Mouse (Mus musculus) megakaryocyte progenitor cell, adult 5-6 weeks (primary cell): ENCODE measurements around the gene Ankrd33b. TPM values are rescaled to one million over a fixed set of nuclear protein-coding genes. Genes with fewer than 3 reads are reported as not detected.

Experiments
- ATAC-seq: replicated peaks from 2 replicates; pipeline ENCODE4 v1.8.0; 2016; ENCODE audit warnings: mild to moderate bottlenecking, moderate TSS enrichment, inconsistent platforms; ENCODE audit not compliant: poor library complexity
- total RNA-seq, 2 experiments: library from RNA; stranded (forward) in 1 of 2; stranded (reverse) in 1 of 2; fragments of 157-497, 149-512 nt in 1 of 2; fragments of 200-1000 nt in 1 of 2; gene quantifications; 2 replicates each; pipeline versions ENCODE4 v1.2.3 to v1.2.4; 2015 to 2017

The Ankrd33b gene
- total RNA-seq, 2 experiments from 2014 or later = 0.29 to 0.79 TPM

DNA sequence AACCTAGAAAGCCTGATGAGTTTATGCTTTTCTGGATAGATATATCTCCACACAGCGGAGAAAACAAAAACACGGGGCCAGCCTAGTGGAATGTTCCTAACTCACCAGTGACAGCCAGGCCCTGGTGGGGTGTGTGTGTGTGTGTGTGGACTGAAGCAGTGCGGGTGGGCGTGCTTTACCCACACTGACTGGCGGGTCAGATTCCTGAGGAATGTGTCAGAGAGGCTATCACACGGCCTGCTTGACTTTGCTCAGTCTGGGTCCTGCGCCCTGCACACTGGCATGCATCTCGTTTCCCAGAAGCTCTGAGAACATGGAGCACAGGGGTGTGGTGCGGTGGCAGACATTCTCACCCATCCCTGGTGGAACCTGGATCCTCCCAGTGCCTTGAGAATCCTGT lies 121.6 kb downstream of the Ankrd33b start:
- ATAC-seq = no peak

DNA sequence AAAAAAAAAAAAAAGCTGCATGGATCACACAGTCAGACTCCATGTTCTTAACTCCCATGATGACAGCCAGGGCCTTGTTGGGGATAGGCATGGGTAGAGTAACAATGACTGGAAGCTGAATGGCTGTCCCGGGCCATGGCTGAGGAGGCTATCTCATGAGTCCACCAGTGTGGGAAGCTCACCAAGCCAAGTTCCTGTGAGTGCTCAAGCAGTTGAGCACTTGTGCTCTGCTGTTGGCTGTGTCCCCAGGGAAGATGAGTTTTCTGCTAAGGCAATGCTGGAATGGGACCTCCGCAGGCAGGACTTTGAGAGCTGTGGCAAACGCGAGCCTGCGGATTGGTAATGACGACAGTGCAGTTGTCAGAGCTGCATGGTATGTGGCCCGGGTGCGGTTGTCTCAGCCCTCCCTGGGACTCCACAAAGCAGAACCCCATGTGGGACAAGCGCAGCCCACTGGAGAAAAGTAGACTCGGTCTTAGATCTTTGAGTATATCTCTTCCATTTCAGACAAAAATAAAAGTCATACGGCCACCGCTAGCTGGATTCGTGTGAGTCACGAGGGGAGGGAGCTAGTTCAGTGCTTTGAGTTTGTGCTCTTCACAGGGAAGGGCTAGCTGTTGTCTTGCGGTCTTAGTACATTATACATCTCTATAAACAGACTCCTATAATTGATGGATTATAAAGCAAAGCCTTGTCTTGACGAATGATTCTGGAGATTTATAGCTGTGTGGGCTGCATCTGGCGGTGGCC lies 122.7 kb downstream of the Ankrd33b start:
- no peak for ATAC-seq

DNA sequence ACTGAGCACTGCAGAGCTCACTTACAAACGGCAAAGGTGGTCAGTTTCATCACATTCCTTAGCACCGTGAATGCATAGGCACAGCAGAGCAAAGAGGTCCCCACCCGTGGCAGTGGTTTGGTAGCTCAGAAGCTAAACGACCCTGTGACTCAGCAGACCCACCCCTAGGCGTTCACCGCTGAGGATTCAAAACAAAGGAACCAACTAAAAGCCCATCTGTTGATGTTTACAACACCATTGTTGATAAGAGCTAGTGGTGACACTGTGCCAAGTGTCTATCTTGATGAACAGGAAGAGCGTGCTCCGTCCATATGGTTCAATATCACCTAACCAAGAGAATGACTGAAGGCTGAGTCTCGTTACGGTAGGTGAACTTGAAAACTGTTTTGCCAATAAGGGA lies 124.3 kb downstream of the Ankrd33b start:
- peak; percentile 54 for ATAC-seq

Other genes with a start within 250 kb of the Ankrd33b start
- 98.8 and 118 TPM in 2 replicates for gene Dap, start 143.4 kb downstream of the Ankrd33b start, total RNA-seq (2015)
- 82.2 and 87.6 TPM in 2 replicates for gene Dap, start 143.4 kb downstream of the Ankrd33b start, total RNA-seq (2017)
- gene Ropn1l, start 86.0 kb upstream of the Ankrd33b start, total RNA-seq (2015) = 1.4 and 3.3 TPM in 2 replicates
- gene Ropn1l, start 86.0 kb upstream of the Ankrd33b start, total RNA-seq (2017) = 1.2 and 2.5 TPM in 2 replicates
- gene March6, start 163.3 kb upstream of the Ankrd33b start, total RNA-seq (2015) = 39.3 and 42.5 TPM in 2 replicates
- gene March6, start 163.3 kb upstream of the Ankrd33b start, total RNA-seq (2017) = 28.8 and 38.8 TPM in 2 replicates
- gene Cmbl, start 197.7 kb upstream of the Ankrd33b start, total RNA-seq (2015) = not detected in 2 replicates
- gene Cmbl, start 197.7 kb upstream of the Ankrd33b start, total RNA-seq (2017) = not detected in 2 replicates
- gene Cct5, start 234.1 kb upstream of the Ankrd33b start, total RNA-seq (2015) = 536 and 576 TPM in 2 replicates
- 522 and 555 TPM in 2 replicates for gene Cct5, start 234.1 kb upstream of the Ankrd33b start, total RNA-seq (2017)
- gene Fam173b, start 234.1 kb upstream of the Ankrd33b start, total RNA-seq (2015) = 8.4 and 10.7 TPM in 2 replicates
- 7.7 and 11.7 TPM in 2 replicates for gene Fam173b, start 234.1 kb upstream of the Ankrd33b start, total RNA-seq (2017)